Mouse (Mus musculus) midbrain, embryonic 14.5 days (tissue): ENCODE data around the gene Spire2. TPM values are rescaled to one million over a fixed set of nuclear protein-coding genes. Genes with fewer than 3 reads are reported as not detected.
"Not testable (repeated sequence)": the region's sequence is repeated elsewhere in the genome, so short reads cannot be mapped to it uniquely, and the experiment has no call there.

Experiments
- ATAC-seq: fragments of 200-750 bp; cut with Nextera tagmentation; 2 replicates; pipeline ENCODE4 v1.8.0; 2017; ENCODE audit warnings: moderate number of reproducible peaks, moderate library complexity; ENCODE audit not compliant: low FRiP score, low TSS enrichment
- DNase-seq: peaks from one replicate; pipeline ENCODE4 v3.0.0-alpha.2; 2015
- H3K27ac ChIP-seq: fragments of 300-500 bp; sonication (generic); replicated peaks from 2 replicates; pipeline ENCODE4 v1.5.1; 2014; ENCODE audit warnings: mild to moderate bottlenecking, low read depth, low read length, moderate library complexity
- H3K27me3 ChIP-seq: fragments of 300-500 bp; sonication (generic); 2 replicates; pipeline ENCODE4 v1.6.1; 2014; ENCODE audit warnings: low read length, control low read depth, mixed read lengths; ENCODE audit not compliant: control insufficient read depth, insufficient read depth
- H3K36me3 ChIP-seq: fragments of 300-500 bp; sonication (generic); 2 replicates; pipeline ENCODE4 v1.6.1; 2014; ENCODE audit warnings: low read length, control low read depth; ENCODE audit not compliant: control insufficient read depth, insufficient read depth
- H3K4me1 ChIP-seq: fragments of 300-500 bp; sonication (generic); 2 replicates; pipeline ENCODE4 v1.6.1; 2014; ENCODE audit warnings: mild to moderate bottlenecking, antibody characterized with exemption, low read length, control low read depth; ENCODE audit not compliant: control insufficient read depth, insufficient read depth
- H3K4me2 ChIP-seq: fragments of 300-500 bp; sonication (generic); 2 replicates; pipeline ENCODE4 v1.6.1; 2014; ENCODE audit warnings: mild to moderate bottlenecking, low read length, moderate library complexity
- H3K4me3 ChIP-seq: fragments of 300-500 bp; sonication (generic); replicated peaks from 2 replicates; pipeline ENCODE4 v1.5.1; 2014; ENCODE audit warnings: low read depth, low read length
- H3K9ac ChIP-seq: fragments of 300-500 bp; sonication (generic); replicated peaks from 2 replicates; pipeline ENCODE4 v1.6.1; 2014; ENCODE audit warnings: mild to moderate bottlenecking, low read length, moderate library complexity
- H3K9me3 ChIP-seq: fragments of 300-500 bp; sonication (generic); 2 replicates; pipeline ENCODE4 v1.6.1; 2016; ENCODE audit warnings: low read length, control low read depth, mixed read lengths; ENCODE audit not compliant: control insufficient read depth
- WGBS: fragments of 180-500 bp; shearing (Covaris S2); extraction: QIAGEN DNeasy Blood & Tissue Kit; methylation state at CpG from one replicate; pipeline ENCODE4 v1.1.7; 2014; 5-methylcytosine and 5-hydroxymethylcytosine counted together
- polyA plus RNA-seq: library from polyadenylated mRNA; unstranded; fragments of >200 nt; fragmentation: Nextera tagmentation; extraction: Ambion mirVana; gene quantifications from 2 replicates; pipeline ENCODE4 v1.2.1, GENCODE M21; 2014

Spire2 gene
- polyA plus RNA-seq, 1 experiment from 2014 or later, result 32.8 TPM

- ATAC-seq, result peak; percentile 44
- H3K4me3 ChIP-seq, result peak overlapping the region; percentile 98
- peak; percentile 91 for DNase-seq
- no peaks in the 10 kb centered on the region for H3K27me3 ChIP-seq
- H3K27ac ChIP-seq, result peak overlapping the region; percentile 99
- WGBS, result under 1% methylated on average over 12 of the region's 12 CpGs
- peaks cover 15% of the 10 kb centered on the region for H3K36me3 ChIP-seq
- peaks cover 37% of the 10 kb centered on the region for H3K4me1 ChIP-seq
- H3K9ac ChIP-seq, result peak overlapping the region; percentile 100
- H3K9me3 ChIP-seq, result no peaks in the 10 kb centered on the region
- H3K4me2 ChIP-seq, result peak overlapping the region; percentile 95
Observed at GRCm38 (mm10) chr8:123412560-123413170, 80.2 kb downstream of the Spire2 start.

GRCm38 (mm10) chr8:123414255-123414654 is 81.7 kb downstream of the Spire2 start:
- H3K4me1 ChIP-seq, result peaks cover 30% of the 10 kb centered on the region
- ATAC-seq (no peak), DNase-seq (no peak)
- peaks cover 30% of the 10 kb centered on the region for H3K36me3 ChIP-seq
- H3K4me3 ChIP-seq, result peak overlapping the region; percentile 98
- H3K4me2 ChIP-seq, result peak overlapping the region; percentile 95
- 11% methylated on average over 9 of the region's 9 CpGs for WGBS
- no peaks in the 10 kb centered on the region for H3K9me3 ChIP-seq
- H3K27ac ChIP-seq, result peak overlapping the region; percentile 58
- H3K9ac ChIP-seq, result peak overlapping the region; percentile 100
- no peaks in the 10 kb centered on the region for H3K27me3 ChIP-seq

GRCm38 (mm10) chr8:123414997-123415696 is 82.6 kb downstream of the Spire2 start:
- DNase-seq, result peak; percentile 54
- ATAC-seq, result not testable (repeated sequence)
- peaks cover 21% of the 10 kb centered on the region for H3K4me1 ChIP-seq

GRCm38 (mm10) chr8:123415967-123416943 is 83.7 kb downstream of the Spire2 start:
- Histone ChIP-seq H3K27ac (no peak overlapping the region), H3K4me3 (peak overlapping the region; percentile 98), H3K9me3 (no peaks in the 10 kb centered on the region), H3K4me2 (peak overlapping the region; percentile 95), H3K36me3 (peaks cover 50% of the 10 kb centered on the region), H3K27me3 (no peaks in the 10 kb centered on the region), H3K4me1 (peaks cover 20% of the 10 kb centered on the region), H3K9ac (peak overlapping the region; percentile 14; the same call in 1 of the 2 replicates)
- DNase-seq (peak; percentile 68), ATAC-seq (no peak)
- WGBS, result 84% methylated on average over 8 of the region's 8 CpGs

More at GRCm38 (mm10) chr8:123414997-123415696, 82.6 kb downstream of the Spire2 start:
- not testable (repeated sequence) for H3K27me3 ChIP-seq, H3K27ac ChIP-seq, H3K9ac ChIP-seq, H3K9me3 ChIP-seq
- Histone ChIP-seq H3K36me3 (peaks cover 39% of the 10 kb centered on the region), H3K4me2 (peak overlapping the region; percentile 95), H3K4me3 (peak overlapping the region; percentile 98)
- WGBS, result 83% methylated on average over 5 of the region's 5 CpGs

GRCm38 (mm10) chr8:123416944-123417555 is 84.5 kb downstream of the Spire2 start:
- H3K4me3 ChIP-seq, result 0 out of 2 replicates have a peak overlapping the region, but pooled peaks have one; percentile 7
- peak overlapping the region; percentile 95 for H3K4me2 ChIP-seq
- ATAC-seq (no peak), DNase-seq (no peak)
- peaks cover 58% of the 10 kb centered on the region for H3K36me3 ChIP-seq
- WGBS, result 75% methylated on average over 8 of the region's 8 CpGs
- H3K9ac ChIP-seq, result peak overlapping the region; percentile 14; the same call in 1 of the 2 replicates
- no peaks in the 10 kb centered on the region for H3K27me3 ChIP-seq
- H3K4me1 ChIP-seq, result peaks cover 20% of the 10 kb centered on the region
- no peaks in the 10 kb centered on the region for H3K9me3 ChIP-seq
- no peak overlapping the region for H3K27ac ChIP-seq

Other genes starting within 250 kb of the Spire2 start
- gene Rpl13, start 230.4 kb upstream of the Spire2 start, polyA plus RNA-seq, result 843 and 877 TPM in 2 replicates
- 1.8 and 3.7 TPM in 2 replicates for gene Cpne7, start 215.3 kb upstream of the Spire2 start, polyA plus RNA-seq
- gene Sult5a1, start 174.4 kb upstream of the Spire2 start, polyA plus RNA-seq, result 0.95 TPM in 1 of 2 replicates, not detected in the other
- not detected in 2 replicates for gene Dpep1, start 146.5 kb upstream of the Spire2 start, polyA plus RNA-seq
- 175 and 196 TPM in 2 replicates for gene Chmp1a, start 120.0 kb upstream of the Spire2 start, polyA plus RNA-seq
- 5.3 and 6.9 TPM in 2 replicates for gene Spata33, start 119.9 kb upstream of the Spire2 start, polyA plus RNA-seq
- gene Cdk10, start 107.9 kb upstream of the Spire2 start, polyA plus RNA-seq, result 53.9 and 62.6 TPM in 2 replicates
- gene Spata2l, start 96.5 kb upstream of the Spire2 start, polyA plus RNA-seq, result 4.4 and 5.1 TPM in 2 replicates
- gene Zfp276, start 78.5 kb upstream of the Spire2 start, polyA plus RNA-seq, result 20.0 and 22.2 TPM in 2 replicates
- 54.0 and 59.0 TPM in 2 replicates for gene Vps9d1, start 78.4 kb upstream of the Spire2 start, polyA plus RNA-seq
- gene Fanca, start 14.1 kb upstream of the Spire2 start, polyA plus RNA-seq, result 8.0 and 9.2 TPM in 2 replicates
- 254 and 294 TPM in 2 replicates for gene Tcf25, start 41.0 kb downstream of the Spire2 start, polyA plus RNA-seq
- gene Mc1r, start 74.4 kb downstream of the Spire2 start, polyA plus RNA-seq, result 0.24 and 0.28 TPM in 2 replicates
- 2,028 and 2,035 TPM in 2 replicates for gene Tubb3, start 78.7 kb downstream of the Spire2 start, polyA plus RNA-seq
- gene Def8, start 90.8 kb downstream of the Spire2 start, polyA plus RNA-seq, result 42.0 and 48.2 TPM in 2 replicates
- gene Afg3l1, start 145.2 kb downstream of the Spire2 start, polyA plus RNA-seq, result 33.6 and 37.0 TPM in 2 replicates
- gene Dbndd1, start 182.8 kb downstream of the Spire2 start, polyA plus RNA-seq, result 103 and 116 TPM in 2 replicates
- gene Gas8, start 186.1 kb downstream of the Spire2 start, polyA plus RNA-seq, result 38.6 and 41.9 TPM in 2 replicates